Mouse (Mus musculus): Measurements from ENCODE around the gene Wdr41. TPM values are rescaled to one million over a fixed set of nuclear protein-coding genes. Genes with fewer than 3 reads are reported as not detected.

The Wdr41 gene
- 29.5 and 30.5 TPM in 2 replicates for polyA plus RNA-seq (2012; rRNA removed)

DNA sequence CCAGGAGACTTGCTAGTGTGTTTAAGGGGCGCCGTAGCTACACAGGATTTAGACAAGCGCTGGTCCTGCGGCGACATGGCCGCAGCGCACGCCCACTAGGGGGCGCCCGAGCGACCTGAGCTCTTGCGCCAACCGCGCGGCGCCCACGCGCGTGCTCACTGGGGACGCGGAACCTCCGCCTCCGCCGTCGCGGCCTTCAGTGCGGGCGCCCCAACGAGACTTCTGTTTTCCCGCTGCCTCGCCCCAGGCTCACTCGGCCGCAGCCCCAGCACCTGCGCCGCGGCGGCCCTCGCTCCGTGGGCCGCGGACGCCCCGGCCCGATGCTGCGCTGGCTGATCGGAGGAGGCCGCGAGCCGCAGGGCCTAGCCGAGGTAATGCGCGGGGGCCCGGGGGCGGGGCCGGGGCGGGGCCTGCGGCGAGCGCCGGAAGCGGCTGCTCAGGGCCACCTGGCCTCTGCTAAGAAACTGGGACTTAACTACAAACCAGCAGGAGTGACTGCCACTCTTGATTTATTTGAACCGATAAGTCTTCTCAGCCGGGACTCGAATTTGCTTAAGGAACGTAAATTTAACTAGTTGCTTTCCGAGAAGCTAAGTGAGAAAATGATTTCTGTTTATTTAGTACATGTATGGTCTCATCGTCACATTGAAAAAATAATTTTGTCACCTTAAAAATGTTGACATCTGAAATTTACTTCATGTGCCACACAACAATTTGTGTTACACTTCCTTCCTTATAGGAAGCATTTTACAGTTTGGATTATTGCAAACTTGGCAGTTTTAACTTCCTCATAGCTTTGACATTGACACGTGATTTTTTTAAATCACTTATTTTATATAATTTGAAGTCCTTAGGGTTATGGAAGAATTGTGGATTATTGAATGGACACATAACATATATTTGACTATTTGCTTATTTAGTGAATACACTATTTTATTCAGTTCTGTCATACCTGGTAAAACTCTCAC is at the start of gene Wdr41:
Gene Wdr41 (plus strand): TSS at position 126 of the 968 bp plus-strand sequence.
- WGBS, result 1% methylated on average over 68 of the region's 68 CpGs
- Histone ChIP-seq H3K4me1 (ENCODE audit: control insufficient read depth, insufficient read depth, low read length) (no peaks in the 10 kb centered on the region), H3K4me3 (replicated peaks; ENCODE audit: insufficient read depth, low read depth, low read length) (peak within 1 kb of the TSS; percentile 67), H3K27ac (ENCODE audit: insufficient read depth, low read length) (peak within 1 kb of the TSS; percentile 97), H3K27me3 (ENCODE audit: control insufficient read depth, insufficient read depth, low read length) (no peaks in the 10 kb centered on the region)
- peak; percentile 92 to 94 for DNase-seq
- TF ChIP-seq CTCF (IDR thresholded peaks at IDR 0.05; ENCODE audit: borderline replicate concordance, insufficient read depth, low read depth, low read length) (peak; percentile 84), POLR2A (IDR thresholded peaks at IDR 0.05; ENCODE audit: borderline replicate concordance, insufficient read depth, low read length) (peak; percentile 42; the same call in 1 of the 2 replicates)

- Histone ChIP-seq H3K4me3 (replicated peaks; ENCODE audit: insufficient read depth, low read depth, low read length) (no peak overlapping the region), H3K27me3 (ENCODE audit: control insufficient read depth, insufficient read depth, low read length) (no peaks in the 10 kb centered on the region; the same call in 1 of the 2 replicates), H3K4me1 (ENCODE audit: control insufficient read depth, insufficient read depth, low read length) (no peaks in the 10 kb centered on the region), H3K27ac (ENCODE audit: insufficient read depth, low read length) (no peak overlapping the region)
- WGBS, result 44% methylated on average over 3 of the region's 3 CpGs
- no peak for DNase-seq
- TF ChIP-seq CTCF (IDR thresholded peaks at IDR 0.05; ENCODE audit: borderline replicate concordance, insufficient read depth, low read depth, low read length) (no peak), POLR2A (IDR thresholded peaks at IDR 0.05; ENCODE audit: borderline replicate concordance, insufficient read depth, low read length) (no peak)
Measured at GRCm38 (mm10) chr13:94928086-94928485, 48.1 kb upstream of the Wdr41 start.

DNA sequence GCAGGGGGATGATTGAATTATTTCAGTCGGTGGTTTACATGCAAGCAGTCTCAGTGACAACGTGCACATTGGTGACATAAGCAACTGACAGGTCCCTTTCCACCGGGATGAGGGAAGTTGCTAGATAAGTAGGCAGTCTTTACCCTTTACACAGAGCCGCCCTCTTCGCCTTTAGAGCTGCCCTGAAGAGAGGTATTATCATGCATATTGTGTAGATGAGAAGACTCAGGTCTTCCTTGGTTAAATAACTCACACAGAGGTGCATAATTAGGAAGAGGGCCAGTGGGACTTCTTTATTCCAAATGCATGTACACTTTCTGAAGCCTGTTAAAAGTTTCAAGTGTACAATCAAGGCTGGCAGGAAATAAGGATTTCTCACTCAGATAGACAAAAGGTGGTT is 37.7 kb upstream of the Wdr41 start:
- DNase-seq, result no peak
- WGBS, result 59% methylated on average over 5 of the region's 5 CpGs
- TF ChIP-seq CTCF (IDR thresholded peaks at IDR 0.05; ENCODE audit: borderline replicate concordance, insufficient read depth, low read depth, low read length), result no peak
- no peak for TF ChIP-seq POLR2A (IDR thresholded peaks at IDR 0.05; ENCODE audit: borderline replicate concordance, insufficient read depth, low read length)
- Histone ChIP-seq H3K4me3 (replicated peaks; ENCODE audit: insufficient read depth, low read depth, low read length) (no peak overlapping the region), H3K27ac (ENCODE audit: insufficient read depth, low read length) (no peak overlapping the region), H3K27me3 (ENCODE audit: control insufficient read depth, insufficient read depth, low read length) (no peaks in the 10 kb centered on the region), H3K4me1 (ENCODE audit: control insufficient read depth, insufficient read depth, low read length) (no peaks in the 10 kb centered on the region)

- no peak for DNase-seq
- 39% methylated on average over 5 of the region's 5 CpGs for WGBS
Measured at GRCm38 (mm10) chr13:94940104-94940503, 36.0 kb upstream of the Wdr41 start.

GRCm38 (mm10) chr13:94941230-94941629 is 34.9 kb upstream of the Wdr41 start:
- peak; percentile 33 to 36 for DNase-seq
- H3K4me1 ChIP-seq (ENCODE audit: control insufficient read depth, insufficient read depth, low read length), result no peaks in the 10 kb centered on the region
- H3K27ac ChIP-seq (ENCODE audit: insufficient read depth, low read length), result no peak overlapping the region
- H3K27me3 ChIP-seq (ENCODE audit: control insufficient read depth, insufficient read depth, low read length), result no peaks in the 10 kb centered on the region
- no peak for TF ChIP-seq POLR2A (IDR thresholded peaks at IDR 0.05; ENCODE audit: borderline replicate concordance, insufficient read depth, low read length)
- peak; percentile 50; the same call in 1 of the 2 replicates for TF ChIP-seq CTCF (IDR thresholded peaks at IDR 0.05; ENCODE audit: borderline replicate concordance, insufficient read depth, low read depth, low read length)
- WGBS, result 17% methylated on average over 4 of the region's 4 CpGs
- no peak overlapping the region for H3K4me3 ChIP-seq (replicated peaks; ENCODE audit: insufficient read depth, low read depth, low read length)

More at GRCm38 (mm10) chr13:94940104-94940503, 36.0 kb upstream of the Wdr41 start:
- TF ChIP-seq POLR2A (IDR thresholded peaks at IDR 0.05; ENCODE audit: borderline replicate concordance, insufficient read depth, low read length), result no peak
- TF ChIP-seq CTCF (IDR thresholded peaks at IDR 0.05; ENCODE audit: borderline replicate concordance, insufficient read depth, low read depth, low read length), result no peak
- Histone ChIP-seq H3K27me3 (ENCODE audit: control insufficient read depth, insufficient read depth, low read length) (no peaks in the 10 kb centered on the region), H3K4me3 (replicated peaks; ENCODE audit: insufficient read depth, low read depth, low read length) (no peak overlapping the region), H3K4me1 (ENCODE audit: control insufficient read depth, insufficient read depth, low read length) (no peaks in the 10 kb centered on the region), H3K27ac (ENCODE audit: insufficient read depth, low read length) (no peak overlapping the region)

- Histone ChIP-seq H3K4me1 (ENCODE audit: control insufficient read depth, insufficient read depth, low read length) (no peaks in the 10 kb centered on the region), H3K27me3 (ENCODE audit: control insufficient read depth, insufficient read depth, low read length) (no peaks in the 10 kb centered on the region), H3K4me3 (replicated peaks; ENCODE audit: insufficient read depth, low read depth, low read length) (no peak overlapping the region), H3K27ac (ENCODE audit: insufficient read depth, low read length) (no peak overlapping the region)
- no peak for TF ChIP-seq POLR2A (IDR thresholded peaks at IDR 0.05; ENCODE audit: borderline replicate concordance, insufficient read depth, low read length)
- TF ChIP-seq CTCF (IDR thresholded peaks at IDR 0.05; ENCODE audit: borderline replicate concordance, insufficient read depth, low read depth, low read length), result no peak
- DNase-seq, result no peak
- 79% methylated on average over 6 of the region's 6 CpGs for WGBS
Measured at GRCm38 (mm10) chr13:94955941-94956340, 20.2 kb upstream of the Wdr41 start.

- no peak for DNase-seq
- H3K27me3 ChIP-seq (ENCODE audit: control insufficient read depth, insufficient read depth, low read length), result no peaks in the 10 kb centered on the region
- 76% methylated on average over 1 of the region's 1 CpGs for WGBS
- H3K4me3 ChIP-seq (replicated peaks; ENCODE audit: insufficient read depth, low read depth, low read length), result no peak overlapping the region
- no peaks in the 10 kb centered on the region for H3K4me1 ChIP-seq (ENCODE audit: control insufficient read depth, insufficient read depth, low read length)
- H3K27ac ChIP-seq (ENCODE audit: insufficient read depth, low read length), result no peak overlapping the region
- TF ChIP-seq POLR2A (IDR thresholded peaks at IDR 0.05; ENCODE audit: borderline replicate concordance, insufficient read depth, low read length), result no peak
- no peak for TF ChIP-seq CTCF (IDR thresholded peaks at IDR 0.05; ENCODE audit: borderline replicate concordance, insufficient read depth, low read depth, low read length)
Measured at GRCm38 (mm10) chr13:94957965-94958364, 18.2 kb upstream of the Wdr41 start.

All from cerebellum, adult 2 months (tissue).